Mouse (Mus musculus) heart, embryonic 16.5 days (tissue): ENCODE measurements at regions not wholly inside any gene's neighbourhood (a gene's known extent, or its start where the extent isn't known, plus 50 kb on each side); places are given as distances from the start of the nearest gene placed in this dataset.

Source experiments
- ATAC-seq: fragments of 200-750 bp; cut with Nextera tagmentation; replicated peaks from 2 replicates; pipeline ENCODE4 v1.8.0; 2017; ENCODE audit warnings: moderate number of reproducible peaks; ENCODE audit not compliant: insufficient read depth, low FRiP score; ENCODE audit errors: extremely low read depth
- H3K27ac ChIP-seq: fragments of 300-500 bp; sonication (generic); 2 replicates; pipeline ENCODE4 v1.5.1; 2014; ENCODE audit warnings: mild to moderate bottlenecking, low read length, control low read depth, moderate library complexity
- H3K27me3 ChIP-seq: fragments of 300-500 bp; sonication (generic); 2 replicates; pipeline ENCODE4 v1.6.1; 2014; ENCODE audit warnings: low read length, mixed read lengths; ENCODE audit not compliant: control insufficient read depth, insufficient read depth
- H3K36me3 ChIP-seq: fragments of 300-500 bp; sonication (generic); 2 replicates; pipeline ENCODE4 v1.6.1; 2014; ENCODE audit not compliant: control insufficient read depth, insufficient read depth
- H3K4me1 ChIP-seq: fragments of 300-500 bp; sonication (generic); 2 replicates; pipeline ENCODE4 v1.6.1; 2014; ENCODE audit warnings: low read length, mixed read lengths; ENCODE audit not compliant: control insufficient read depth, insufficient read depth
- H3K4me2 ChIP-seq: fragments of 300-500 bp; sonication (generic); 2 replicates; pipeline ENCODE4 v1.6.1; 2014; ENCODE audit warnings: low read depth, mild to moderate bottlenecking, control low read depth, low read length
- H3K4me3 ChIP-seq: fragments of 300-500 bp; sonication (generic); 2 replicates; pipeline ENCODE4 v1.5.1; 2014; ENCODE audit warnings: mild to moderate bottlenecking, control low read depth, low read length
- H3K9ac ChIP-seq: fragments of 300-500 bp; sonication (generic); 2 replicates; pipeline ENCODE4 v1.6.1; 2014; ENCODE audit warnings: low read length, control low read depth
- H3K9me3 ChIP-seq: fragments of 300-500 bp; sonication (generic); replicated peaks from 2 replicates; pipeline ENCODE4 v1.6.1; 2016; ENCODE audit warnings: low read length; ENCODE audit not compliant: control insufficient read depth
- WGBS: fragments of 180-500 bp; shearing (Covaris S2); extraction: QIAGEN DNeasy Blood & Tissue Kit; methylation state at CpG from one replicate; pipeline ENCODE4 v1.1.7; 2014; 5-methylcytosine and 5-hydroxymethylcytosine counted together

- Histone ChIP-seq H3K27me3 (no peaks in the 10 kb centered on the region), H3K4me1 (no peaks in the 10 kb centered on the region), H3K9me3 (no peaks in the 10 kb centered on the region; the same call in 1 of the 2 replicates), H3K4me2 (no peak overlapping the region), H3K9ac (no peak overlapping the region), H3K36me3 (no peaks in the 10 kb centered on the region), H3K27ac (no peak overlapping the region), H3K4me3 (no peak overlapping the region)
- 76% methylated on average over 2 of the region's 2 CpGs for WGBS
- ATAC-seq: no peak
Measured at GRCm38 (mm10) chr12:92187133-92187482, 338.2 kb upstream of the Sel1l start.

DNA sequence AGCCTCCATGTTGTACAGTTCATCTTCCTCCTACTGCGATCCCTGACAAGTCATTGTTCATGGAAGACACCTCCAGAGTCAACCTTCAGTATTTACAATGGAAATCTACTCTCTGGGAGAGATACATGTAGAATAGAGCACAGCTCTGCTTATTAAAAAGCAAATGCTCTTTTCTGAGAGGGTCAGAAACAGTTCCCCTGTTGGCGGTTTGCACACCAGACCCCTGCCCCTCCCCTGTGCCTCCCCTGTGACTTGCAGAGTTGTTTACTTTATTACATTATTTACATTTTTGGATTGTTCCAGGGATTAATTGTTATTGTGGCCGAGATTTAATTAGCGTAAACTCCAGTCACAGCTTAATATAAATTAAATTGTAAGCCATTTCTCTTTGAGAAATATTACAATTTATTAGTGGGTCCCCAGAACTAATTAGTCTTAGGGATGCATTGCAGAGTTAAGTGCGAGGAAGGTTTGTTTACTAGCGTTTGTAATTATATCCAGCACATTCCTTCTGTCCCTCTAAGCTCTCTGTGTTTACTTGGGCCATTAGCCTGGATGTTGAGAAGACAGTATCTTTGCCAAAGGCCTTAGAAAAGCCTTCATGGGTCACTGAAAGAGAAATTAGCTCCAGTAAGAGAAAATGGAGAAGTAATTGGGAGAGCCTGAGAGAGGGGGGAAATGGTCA is 337.6 kb upstream of the Sel1l start:
- Histone ChIP-seq H3K9ac (no peak overlapping the region), H3K4me3 (no peak overlapping the region), H3K36me3 (no peaks in the 10 kb centered on the region), H3K9me3 (no peaks in the 10 kb centered on the region), H3K4me2 (no peak overlapping the region), H3K27me3 (no peaks in the 10 kb centered on the region), H3K4me1 (no peaks in the 10 kb centered on the region), H3K27ac (no peak overlapping the region)
- ATAC-seq: no peak
- WGBS: 77% methylated on average over 6 of the region's 6 CpGs

GRCm38 (mm10) chr12:92179292-92179691 is 330.3 kb upstream of the Sel1l start:
- no peak overlapping the region for H3K27ac ChIP-seq
- WGBS: 67% methylated on average over 5 of the region's 5 CpGs
- no peaks in the 10 kb centered on the region for H3K4me1 ChIP-seq
- ATAC-seq: no peak
- H3K4me2 ChIP-seq: no peak overlapping the region
- H3K36me3 ChIP-seq: no peaks in the 10 kb centered on the region
- H3K9me3 ChIP-seq: no peaks in the 10 kb centered on the region
- H3K27me3 ChIP-seq: no peaks in the 10 kb centered on the region
- H3K9ac ChIP-seq: no peak overlapping the region
- no peak overlapping the region for H3K4me3 ChIP-seq

DNA sequence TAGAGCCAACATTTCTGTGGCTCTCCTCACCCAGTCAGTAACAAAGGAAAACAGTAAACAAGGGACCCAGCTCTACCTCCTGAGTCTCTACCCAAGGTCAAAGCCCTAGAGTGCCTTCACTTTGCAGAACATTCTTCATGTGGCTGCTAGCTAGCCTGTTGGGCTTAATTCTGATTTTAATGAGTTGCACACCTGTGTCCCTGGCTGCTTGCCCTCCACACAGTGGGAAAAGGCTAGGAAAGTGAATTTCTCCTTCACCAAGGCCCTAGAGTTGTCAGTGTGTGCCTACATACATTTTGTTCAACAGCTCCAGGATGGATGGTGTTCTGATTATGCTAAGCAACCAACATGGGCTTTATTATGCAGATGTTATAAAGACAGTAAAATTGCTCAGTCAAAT is 307.8 kb upstream of the Sel1l start:
- Histone ChIP-seq H3K9me3 (no peaks in the 10 kb centered on the region), H3K27me3 (no peaks in the 10 kb centered on the region), H3K36me3 (no peaks in the 10 kb centered on the region), H3K27ac (no peak overlapping the region), H3K9ac (no peak overlapping the region), H3K4me2 (no peak overlapping the region), H3K4me3 (no peak overlapping the region), H3K4me1 (no peaks in the 10 kb centered on the region)
- ATAC-seq: no peak

- Histone ChIP-seq H3K27ac (no peak overlapping the region), H3K9ac (no peak overlapping the region), H3K27me3 (no peaks in the 10 kb centered on the region), H3K4me3 (no peak overlapping the region), H3K9me3 (no peaks in the 10 kb centered on the region), H3K4me2 (no peak overlapping the region), H3K4me1 (no peaks in the 10 kb centered on the region), H3K36me3 (no peaks in the 10 kb centered on the region)
- ATAC-seq: no peak
- WGBS: 67% methylated on average over 2 of the region's 2 CpGs
Measured at GRCm38 (mm10) chr12:92152922-92153235, 303.9 kb upstream of the Sel1l start.

GRCm38 (mm10) chr12:92152043-92152921 is 303.3 kb upstream of the Sel1l start:
- 65% methylated on average over 4 of the region's 4 CpGs for WGBS
- ATAC-seq: no peak
- no peak overlapping the region for H3K4me2 ChIP-seq
- no peaks in the 10 kb centered on the region for H3K36me3 ChIP-seq
- no peaks in the 10 kb centered on the region for H3K27me3 ChIP-seq
- no peaks in the 10 kb centered on the region for H3K4me1 ChIP-seq
- H3K9ac ChIP-seq: no peak overlapping the region
- no peak overlapping the region for H3K4me3 ChIP-seq
- no peaks in the 10 kb centered on the region for H3K9me3 ChIP-seq
- no peak overlapping the region for H3K27ac ChIP-seq

DNA sequence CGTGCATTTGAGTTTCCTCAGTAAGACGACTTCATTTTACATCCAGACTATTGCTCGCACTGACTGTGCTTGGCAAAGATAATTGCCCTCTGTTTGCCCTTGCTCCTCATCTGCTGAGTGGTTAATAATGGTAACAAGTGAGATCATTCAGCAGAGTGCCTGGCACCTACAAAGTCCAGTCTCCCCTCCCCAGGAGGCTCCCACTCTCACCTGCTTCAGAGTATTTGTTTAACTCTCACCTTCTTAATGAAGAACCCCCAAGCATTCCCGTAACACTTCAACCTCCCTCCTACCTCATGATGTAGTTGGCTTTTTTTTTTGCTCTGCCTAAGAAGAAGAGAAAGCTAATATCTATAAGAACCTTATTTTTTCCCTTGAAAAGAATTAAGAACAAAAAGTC is 288.6 kb upstream of the Sel1l start:
- H3K27ac ChIP-seq: no peak overlapping the region
- no peaks in the 10 kb centered on the region for H3K4me1 ChIP-seq
- H3K9me3 ChIP-seq: no peaks in the 10 kb centered on the region
- no peak overlapping the region for H3K4me2 ChIP-seq
- H3K4me3 ChIP-seq: no peak overlapping the region
- no peak for ATAC-seq
- no peak overlapping the region for H3K9ac ChIP-seq
- no peaks in the 10 kb centered on the region for H3K27me3 ChIP-seq
- H3K36me3 ChIP-seq: no peaks in the 10 kb centered on the region
- 52% methylated on average over 4 of the region's 4 CpGs for WGBS

DNA sequence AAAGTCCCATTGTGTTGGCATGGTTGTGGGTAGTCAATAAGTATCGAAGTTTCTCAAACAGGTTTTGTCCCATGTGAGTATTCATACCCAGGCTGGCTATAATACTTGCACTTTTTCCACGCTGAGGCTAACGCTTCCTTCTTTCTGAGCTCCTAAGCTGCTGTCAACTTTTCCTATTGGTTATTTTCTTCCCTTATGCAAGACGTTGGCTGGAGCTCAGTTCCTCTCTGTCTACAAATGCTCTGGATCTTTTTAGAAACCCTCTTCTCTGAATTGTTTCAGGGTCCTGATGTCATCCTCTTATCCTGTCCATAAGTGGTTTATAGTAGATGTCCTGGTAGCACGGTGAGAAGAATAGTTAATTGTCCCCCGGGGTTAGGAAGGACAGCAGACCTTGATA is 278.7 kb upstream of the Sel1l start:
- Histone ChIP-seq H3K4me3 (no peak overlapping the region), H3K4me1 (no peaks in the 10 kb centered on the region), H3K27me3 (no peaks in the 10 kb centered on the region), H3K36me3 (no peaks in the 10 kb centered on the region), H3K27ac (no peak overlapping the region), H3K4me2 (no peak overlapping the region), H3K9me3 (no peaks in the 10 kb centered on the region), H3K9ac (no peak overlapping the region)
- WGBS: 66% methylated on average over 6 of the region's 6 CpGs
- ATAC-seq: no peak

- 61% methylated on average over 6 of the region's 6 CpGs for WGBS
- no peak overlapping the region for H3K27ac ChIP-seq
Measured at GRCm38 (mm10) chr12:92120164-92120815, 271.3 kb upstream of the Sel1l start.

More at GRCm38 (mm10) chr12:92120164-92120815, 271.3 kb upstream of the Sel1l start:
- H3K4me1 ChIP-seq: no peaks in the 10 kb centered on the region
- no peak overlapping the region for H3K4me3 ChIP-seq
- H3K9ac ChIP-seq: no peak overlapping the region
- no peak overlapping the region for H3K4me2 ChIP-seq
- no peaks in the 10 kb centered on the region for H3K27me3 ChIP-seq
- ATAC-seq: no peak
- no peaks in the 10 kb centered on the region for H3K36me3 ChIP-seq
- no peaks in the 10 kb centered on the region for H3K9me3 ChIP-seq
